Mouse (Mus musculus): Measurements from ENCODE around the gene Slc5a5. TPM values are rescaled to one million over a fixed set of nuclear protein-coding genes. Genes with fewer than 3 reads are reported as not detected.

Gene Slc5a5
- polyA plus RNA-seq, 1 experiment: 0.19 TPM

DNA sequence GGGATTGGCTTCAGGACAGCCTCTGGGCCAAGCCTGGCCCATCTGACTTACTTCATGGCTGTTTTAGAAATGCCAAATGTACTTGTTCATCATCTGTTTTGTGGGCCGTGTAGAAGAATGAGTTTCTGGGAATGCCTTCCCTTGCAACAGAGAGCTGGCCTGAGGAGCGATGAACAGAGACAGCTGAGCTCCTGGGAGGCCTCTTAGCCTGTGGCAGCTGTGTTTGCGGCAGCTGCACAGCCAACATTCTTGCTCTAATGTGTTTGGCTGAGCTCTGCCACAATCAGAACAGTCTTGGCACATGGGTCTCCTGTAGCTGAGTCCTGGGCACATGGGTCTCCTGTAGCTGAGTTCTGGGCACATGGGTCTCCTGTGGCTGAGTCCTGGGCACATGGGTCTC lies 35.5 kb upstream of the Slc5a5 start:
- DNase-seq: no peak

DNA sequence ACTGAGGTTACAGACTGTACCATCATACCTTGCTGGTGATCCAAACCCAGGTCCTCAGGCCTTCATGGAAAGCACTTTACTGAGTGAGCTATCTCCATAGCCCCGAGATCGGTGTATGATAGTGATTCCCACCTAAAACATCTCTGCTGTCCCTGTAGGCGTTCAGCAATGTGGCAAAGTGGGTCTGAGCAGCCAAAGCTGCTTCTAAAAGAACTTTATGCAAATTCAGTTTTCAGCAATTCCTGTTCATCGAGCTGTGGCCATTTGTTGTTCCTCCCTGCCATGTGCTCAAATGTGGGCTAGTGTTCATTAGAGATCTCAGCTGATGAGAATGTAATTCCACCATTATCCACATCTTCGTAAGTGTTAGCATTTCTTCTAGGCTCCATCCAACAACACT lies 33.8 kb upstream of the Slc5a5 start:
- Histone ChIP-seq H3K27me3 (replicated peaks; ENCODE audit: control insufficient read depth, insufficient read depth, low read length) (no peaks in the 10 kb centered on the region), H3K36me3 (ENCODE audit: control insufficient read depth, insufficient read depth, low read length) (no peaks in the 10 kb centered on the region), H3K27ac (ENCODE audit: insufficient read depth, low read depth, low read length) (no peak overlapping the region), H3K4me1 (ENCODE audit: control insufficient read depth, insufficient read depth, low read length) (no peaks in the 10 kb centered on the region), H3K4me3 (ENCODE audit: insufficient read depth, low read depth, low read length) (no peak overlapping the region)
- TF ChIP-seq CTCF (conservative IDR thresholded peaks at IDR 0.05; ENCODE audit: insufficient read depth, insufficient read length, low read depth, low read length): no peak
- TF ChIP-seq POLR2A (IDR thresholded peaks at IDR 0.05; ENCODE audit: low read depth, low read length): no peak
- no peak for DNase-seq
- WGBS: 81% methylated on average over 5 of the region's 5 CpGs

More for the DNA sequence above, 35.5 kb upstream of the Slc5a5 start:
- Histone ChIP-seq H3K27me3 (replicated peaks; ENCODE audit: control insufficient read depth, insufficient read depth, low read length) (no peaks in the 10 kb centered on the region), H3K27ac (ENCODE audit: insufficient read depth, low read depth, low read length) (no peak overlapping the region), H3K4me1 (ENCODE audit: control insufficient read depth, insufficient read depth, low read length) (no peaks in the 10 kb centered on the region), H3K4me3 (ENCODE audit: insufficient read depth, low read depth, low read length) (no peak overlapping the region), H3K36me3 (ENCODE audit: control insufficient read depth, insufficient read depth, low read length) (no peaks in the 10 kb centered on the region)
- TF ChIP-seq CTCF (conservative IDR thresholded peaks at IDR 0.05; ENCODE audit: insufficient read depth, insufficient read length, low read depth, low read length) (no peak), POLR2A (IDR thresholded peaks at IDR 0.05; ENCODE audit: low read depth, low read length) (no peak)
- 82% methylated on average over 3 of the region's 3 CpGs for WGBS

DNA sequence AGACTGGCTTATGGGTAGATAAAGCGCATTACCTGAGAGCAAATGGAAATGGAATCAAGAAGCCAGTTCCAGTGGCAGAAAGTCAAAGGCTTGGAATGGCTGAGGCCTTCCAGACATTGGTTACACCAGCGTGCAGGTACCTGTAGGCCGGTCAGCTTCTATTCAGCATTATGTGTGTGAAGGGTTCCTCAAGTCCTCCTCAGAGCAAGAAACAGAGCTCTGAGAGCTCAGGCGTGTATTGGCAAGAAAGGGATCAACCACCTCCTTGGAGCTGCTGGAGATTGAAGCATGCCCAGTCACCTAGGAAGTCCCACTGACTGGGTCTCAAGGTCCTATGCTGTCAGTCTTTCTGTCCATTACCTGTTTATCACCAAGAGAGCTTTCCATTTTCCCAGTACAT lies 33.2 kb upstream of the Slc5a5 start:
- DNase-seq: no peak
- Histone ChIP-seq H3K27ac (ENCODE audit: insufficient read depth, low read depth, low read length) (no peak overlapping the region), H3K4me1 (ENCODE audit: control insufficient read depth, insufficient read depth, low read length) (no peaks in the 10 kb centered on the region), H3K36me3 (ENCODE audit: control insufficient read depth, insufficient read depth, low read length) (no peaks in the 10 kb centered on the region), H3K27me3 (replicated peaks; ENCODE audit: control insufficient read depth, insufficient read depth, low read length) (no peaks in the 10 kb centered on the region), H3K4me3 (ENCODE audit: insufficient read depth, low read depth, low read length) (no peak overlapping the region)
- TF ChIP-seq POLR2A (IDR thresholded peaks at IDR 0.05; ENCODE audit: low read depth, low read length): no peak
- no peak for TF ChIP-seq CTCF (conservative IDR thresholded peaks at IDR 0.05; ENCODE audit: insufficient read depth, insufficient read length, low read depth, low read length)
- WGBS: 94% methylated on average over 4 of the region's 4 CpGs

DNA sequence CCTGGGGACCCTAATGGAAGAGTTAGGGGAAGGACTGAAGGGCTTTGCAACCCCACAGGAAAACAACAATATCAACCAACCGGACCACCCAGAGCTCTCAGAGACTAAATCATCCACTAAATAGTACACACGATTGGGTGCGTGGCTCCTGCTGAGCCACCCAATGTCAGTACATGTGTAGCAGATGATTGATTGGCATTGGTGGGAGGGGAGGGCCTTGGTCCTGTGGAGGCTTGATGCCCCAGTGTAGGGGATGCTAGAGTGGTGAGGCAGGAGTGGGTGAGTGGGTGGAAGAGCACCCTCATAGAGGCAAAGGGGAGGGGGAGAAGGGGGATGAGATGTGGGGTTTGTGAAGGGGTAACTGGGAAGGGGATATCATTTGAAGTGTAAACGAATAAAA lies 31.6 kb upstream of the Slc5a5 start:
- H3K27ac ChIP-seq (ENCODE audit: insufficient read depth, low read depth, low read length): no peak overlapping the region

DNA sequence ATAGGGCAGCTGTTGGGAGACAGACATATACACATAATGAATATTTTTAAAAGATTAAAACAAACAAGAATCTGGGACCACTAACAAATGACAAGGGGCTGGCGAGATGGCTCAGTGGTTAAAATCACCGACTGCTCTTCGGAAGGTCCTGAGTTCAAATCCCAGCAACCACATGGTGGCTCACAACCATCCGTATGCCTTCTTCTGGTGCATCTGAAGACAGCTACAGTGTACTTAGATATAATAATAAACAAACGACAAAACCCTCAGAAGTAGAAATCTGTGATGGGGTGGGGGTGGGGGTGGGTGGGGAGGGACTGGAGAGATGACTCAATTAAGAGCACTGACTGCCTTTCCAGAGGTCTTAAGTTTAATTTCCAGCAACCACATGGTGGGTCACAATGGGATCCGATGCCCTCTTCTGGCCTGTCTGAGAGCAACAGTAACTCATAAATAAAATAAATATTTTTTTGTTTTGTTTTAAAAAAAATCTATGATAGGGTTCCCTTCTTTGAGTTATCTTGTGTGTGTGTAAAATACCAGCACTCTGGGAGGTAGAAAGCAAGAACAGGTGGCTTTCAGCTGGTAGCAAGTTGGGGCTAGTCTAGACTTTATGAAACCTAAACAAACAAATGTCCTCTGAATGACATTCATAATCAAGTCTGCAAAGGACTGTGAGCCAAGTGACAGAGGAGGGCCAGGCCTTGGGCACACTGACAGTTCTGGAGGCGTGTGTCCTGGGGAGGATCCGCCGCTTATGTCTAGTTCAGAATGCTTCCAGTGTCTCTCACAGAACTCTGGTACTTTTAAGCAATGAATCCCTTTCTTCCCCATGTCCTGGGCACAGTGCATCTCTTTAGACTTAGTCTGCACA lies 27.7 kb upstream of the Slc5a5 start:
- Histone ChIP-seq H3K4me3 (ENCODE audit: insufficient read depth, low read depth, low read length) (no peak overlapping the region), H3K27me3 (replicated peaks; ENCODE audit: control insufficient read depth, insufficient read depth, low read length) (no peaks in the 10 kb centered on the region), H3K36me3 (ENCODE audit: control insufficient read depth, insufficient read depth, low read length) (no peaks in the 10 kb centered on the region), H3K4me1 (ENCODE audit: control insufficient read depth, insufficient read depth, low read length) (no peaks in the 10 kb centered on the region), H3K27ac (ENCODE audit: insufficient read depth, low read depth, low read length) (no peak overlapping the region)
- TF ChIP-seq CTCF (conservative IDR thresholded peaks at IDR 0.05; ENCODE audit: insufficient read depth, insufficient read length, low read depth, low read length) (no peak), POLR2A (IDR thresholded peaks at IDR 0.05; ENCODE audit: low read depth, low read length) (no peak)
- DNase-seq: no peak
- 86% methylated on average over 9 of the region's 9 CpGs for WGBS

More for the DNA sequence above, 31.6 kb upstream of the Slc5a5 start:
- Histone ChIP-seq H3K36me3 (ENCODE audit: control insufficient read depth, insufficient read depth, low read length) (no peaks in the 10 kb centered on the region), H3K4me3 (ENCODE audit: insufficient read depth, low read depth, low read length) (no peak overlapping the region), H3K27me3 (replicated peaks; ENCODE audit: control insufficient read depth, insufficient read depth, low read length) (no peaks in the 10 kb centered on the region), H3K4me1 (ENCODE audit: control insufficient read depth, insufficient read depth, low read length) (no peaks in the 10 kb centered on the region)
- TF ChIP-seq POLR2A (IDR thresholded peaks at IDR 0.05; ENCODE audit: low read depth, low read length) (no peak), CTCF (conservative IDR thresholded peaks at IDR 0.05; ENCODE audit: insufficient read depth, insufficient read length, low read depth, low read length) (no peak)
- DNase-seq: no peak
- WGBS: 81% methylated on average over 4 of the region's 4 CpGs

DNA sequence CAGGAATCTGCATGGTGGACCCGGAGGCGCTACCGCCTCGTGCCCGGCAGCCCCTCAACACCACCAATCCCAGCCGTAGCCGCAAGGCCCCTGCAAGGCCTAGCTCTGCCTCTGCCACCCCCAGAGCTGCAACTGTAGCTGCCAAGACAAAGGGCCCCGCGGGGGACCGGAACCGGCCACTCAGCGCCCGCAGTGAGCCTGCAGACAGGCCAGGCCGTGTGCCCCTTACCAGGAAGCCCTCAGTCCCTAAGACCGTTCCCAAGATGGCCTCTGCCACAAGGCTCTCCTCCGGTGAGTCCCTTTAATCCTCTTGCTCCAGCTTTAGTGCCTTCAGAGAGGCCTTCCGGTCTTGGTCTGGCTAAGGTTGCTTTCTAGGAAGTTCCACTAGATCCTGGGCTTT lies 22.1 kb upstream of the Slc5a5 start:
- TF ChIP-seq CTCF (conservative IDR thresholded peaks at IDR 0.05; ENCODE audit: insufficient read depth, insufficient read length, low read depth, low read length) (no peak), POLR2A (IDR thresholded peaks at IDR 0.05; ENCODE audit: low read depth, low read length) (no peak)
- H3K36me3 ChIP-seq (ENCODE audit: control insufficient read depth, insufficient read depth, low read length): no peaks in the 10 kb centered on the region; the same call in none of the 2 replicates
- 95% methylated on average over 17 of the region's 17 CpGs for WGBS
- H3K27ac ChIP-seq (ENCODE audit: insufficient read depth, low read depth, low read length): no peak overlapping the region
- H3K4me1 ChIP-seq (ENCODE audit: control insufficient read depth, insufficient read depth, low read length): no peaks in the 10 kb centered on the region
- DNase-seq: no peak
- no peak overlapping the region for H3K4me3 ChIP-seq (ENCODE audit: insufficient read depth, low read depth, low read length)
- no peaks in the 10 kb centered on the region for H3K27me3 ChIP-seq (replicated peaks; ENCODE audit: control insufficient read depth, insufficient read depth, low read length)

DNA sequence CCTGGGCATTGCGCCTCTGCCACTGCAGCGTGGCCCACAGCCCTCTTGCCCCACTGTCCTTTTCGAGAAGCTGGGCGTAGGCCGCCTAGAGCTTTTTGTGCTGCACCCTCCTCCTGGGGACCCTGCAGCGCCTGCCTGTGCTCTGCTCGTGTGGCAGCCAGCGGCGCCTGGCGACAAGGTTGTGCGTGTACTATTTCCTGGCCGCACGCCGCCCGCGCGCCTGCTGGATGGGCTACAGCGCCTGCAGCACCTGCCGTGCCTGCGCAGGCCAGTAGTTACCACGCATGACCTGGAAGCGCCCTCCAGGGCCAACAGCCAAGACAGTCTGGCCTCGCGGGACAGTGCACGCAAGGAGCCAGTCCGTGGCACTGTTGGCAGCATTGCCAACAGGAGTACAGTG lies 21.0 kb upstream of the Slc5a5 start:
- TF ChIP-seq POLR2A (IDR thresholded peaks at IDR 0.05; ENCODE audit: low read depth, low read length) (no peak), CTCF (conservative IDR thresholded peaks at IDR 0.05; ENCODE audit: insufficient read depth, insufficient read length, low read depth, low read length) (no peak)
- WGBS: 91% methylated on average over 26 of the region's 26 CpGs
- Histone ChIP-seq H3K36me3 (ENCODE audit: control insufficient read depth, insufficient read depth, low read length) (no peaks in the 10 kb centered on the region; the same call in none of the 2 replicates), H3K4me1 (ENCODE audit: control insufficient read depth, insufficient read depth, low read length) (no peaks in the 10 kb centered on the region), H3K4me3 (ENCODE audit: insufficient read depth, low read depth, low read length) (no peak overlapping the region), H3K27ac (ENCODE audit: insufficient read depth, low read depth, low read length) (no peak overlapping the region), H3K27me3 (replicated peaks; ENCODE audit: control insufficient read depth, insufficient read depth, low read length) (no peaks in the 10 kb centered on the region)
- no peak for DNase-seq

All from kidney, adult 2 months (tissue).